Mouse (Mus musculus): ENCODE measurements around the gene Rlbp1. TPM values are rescaled to one million over a fixed set of nuclear protein-coding genes. Genes with fewer than 3 reads are reported as not detected.

Gene Rlbp1
- total RNA-seq, 2 experiments from 2014 or later, result not detected

- DNase-seq, result no peak
These were observed 11.3 kb downstream of the Rlbp1 start for GRCm38 (mm10) chr7:79375594-79375993.

DNA sequence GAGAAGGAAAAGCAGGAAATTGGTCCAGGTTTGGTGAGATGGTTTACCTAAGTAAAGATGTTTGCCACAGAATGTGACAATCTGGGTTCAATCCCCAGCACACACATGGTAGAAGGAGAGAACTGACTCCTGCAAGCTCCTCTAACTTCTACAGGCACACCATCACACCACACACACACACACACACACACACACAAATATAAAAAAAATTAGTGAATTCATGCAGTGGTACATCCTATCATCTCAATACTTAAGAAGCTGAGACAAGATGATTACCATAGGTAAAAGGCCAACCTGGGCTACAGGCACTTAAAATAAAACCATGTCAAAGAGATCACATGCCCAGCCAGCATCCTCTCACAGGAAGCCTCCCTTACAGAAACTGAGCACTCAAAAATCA, 12.8 kb downstream of the Rlbp1 start:
- no peak for DNase-seq

GRCm38 (mm10) chr7:79371321-79371879, 15.4 kb downstream of the Rlbp1 start:
- DNase-seq, result peak; percentile 83

- DNase-seq, result no peak
These were observed 17.4 kb downstream of the Rlbp1 start for GRCm38 (mm10) chr7:79369416-79369815.

DNA sequence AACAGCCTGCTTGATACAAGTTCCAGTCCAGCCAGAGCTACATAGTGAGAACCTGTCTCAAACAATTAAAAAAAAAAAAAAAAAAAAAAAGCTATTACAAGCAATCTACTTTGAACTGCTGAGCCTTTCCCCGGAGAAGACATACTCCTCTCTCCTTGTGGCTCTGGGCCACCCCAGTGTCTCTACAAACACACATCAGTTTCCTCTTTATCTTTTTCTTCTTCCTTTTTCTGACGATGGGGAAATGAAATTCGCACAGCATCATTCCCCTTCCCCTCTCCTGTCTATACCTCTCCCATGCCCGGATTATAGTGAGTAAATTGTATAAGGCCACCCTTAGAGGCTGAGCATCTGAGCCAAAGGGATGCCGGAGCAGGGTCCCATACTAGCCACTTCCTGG, 18.2 kb downstream of the Rlbp1 start:
- no peak for DNase-seq

GRCm38 (mm10) chr7:79363370-79364043, 23.3 kb downstream of the Rlbp1 start:
- DNase-seq, result peak; percentile 69

DNA sequence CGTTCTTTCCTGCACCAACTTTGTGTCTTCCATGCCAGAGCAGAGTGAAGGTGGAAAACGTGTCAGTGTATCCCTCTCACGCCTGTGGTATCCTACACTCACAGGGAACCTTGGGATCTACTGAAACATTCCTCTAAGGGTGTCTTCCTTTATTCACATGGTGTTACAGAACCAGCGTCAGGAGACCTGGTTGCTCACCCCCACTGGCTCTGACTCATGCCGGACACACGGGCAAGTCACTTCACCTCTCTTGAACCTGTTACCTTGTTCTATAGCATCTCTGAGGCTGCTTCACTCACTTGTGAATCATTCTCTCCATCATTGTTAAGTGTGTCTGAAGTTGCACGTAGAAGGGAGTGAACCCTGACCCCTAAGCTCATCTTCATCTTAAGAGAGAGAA, 24.0 kb downstream of the Rlbp1 start:
- no peak for DNase-seq

DNA sequence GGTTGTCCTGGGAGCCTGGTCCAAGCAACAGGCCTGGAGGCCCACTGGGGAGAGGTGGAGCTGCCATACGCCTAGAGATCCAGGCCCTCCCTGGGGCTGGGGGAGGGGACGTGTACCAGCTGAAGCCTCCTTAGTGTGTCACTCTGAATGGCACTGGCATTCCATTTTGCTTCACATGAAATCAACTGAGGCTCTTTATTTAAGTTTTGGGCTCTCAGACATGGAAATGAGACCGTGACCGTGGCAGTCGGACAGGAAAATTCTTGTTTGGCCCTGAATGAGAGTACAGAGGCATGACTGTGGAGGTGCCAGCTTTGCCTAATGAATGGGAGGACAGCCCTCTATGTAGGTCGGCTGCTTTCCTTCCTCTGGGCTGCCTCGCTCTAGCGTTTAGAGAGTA, 24.6 kb downstream of the Rlbp1 start:
- DNase-seq, result no peak

DNA sequence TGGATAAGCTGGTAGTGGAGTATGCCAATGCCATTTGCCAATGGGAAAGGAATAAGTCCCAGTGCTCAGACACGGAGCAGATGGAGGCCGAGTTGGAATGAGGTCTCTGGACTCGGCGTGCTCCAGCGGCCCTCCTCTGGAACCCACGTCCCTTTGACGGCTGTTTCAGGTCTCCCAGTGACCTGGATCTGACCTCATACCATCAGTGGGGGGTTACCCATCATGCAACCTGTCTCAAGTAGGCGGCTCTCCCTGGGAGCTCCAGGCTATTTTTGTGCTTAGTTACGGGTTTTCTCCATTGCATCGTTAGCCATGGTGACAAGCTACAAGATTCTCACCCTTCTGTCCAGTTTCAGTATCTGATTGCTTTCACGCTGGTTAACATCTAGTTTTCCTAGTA, 26.8 kb downstream of the Rlbp1 start:
- peak; percentile 26 for DNase-seq

DNA sequence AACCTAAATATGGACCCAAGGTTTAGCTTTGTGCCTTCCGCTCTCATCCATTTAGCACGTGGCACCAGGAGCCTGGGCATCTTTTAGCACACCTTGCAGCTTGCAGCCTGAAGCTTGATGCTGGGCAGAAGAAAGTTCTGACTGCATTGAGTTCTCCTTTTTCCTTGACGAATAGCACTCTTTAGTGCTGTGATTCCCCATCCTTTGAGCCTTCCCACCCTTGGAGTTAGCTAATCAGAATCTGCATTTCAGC, 27.7 kb downstream of the Rlbp1 start:
- no peak for DNase-seq

- peak; percentile 72 for DNase-seq
These were observed 28.3 kb downstream of the Rlbp1 start for GRCm38 (mm10) chr7:79358350-79359182.

- peak; percentile 85 for DNase-seq
These were observed 37.0 kb downstream of the Rlbp1 start for GRCm38 (mm10) chr7:79349738-79350386.

- no peak for DNase-seq
These were observed 38.0 kb downstream of the Rlbp1 start for GRCm38 (mm10) chr7:79348816-79349215.

DNA sequence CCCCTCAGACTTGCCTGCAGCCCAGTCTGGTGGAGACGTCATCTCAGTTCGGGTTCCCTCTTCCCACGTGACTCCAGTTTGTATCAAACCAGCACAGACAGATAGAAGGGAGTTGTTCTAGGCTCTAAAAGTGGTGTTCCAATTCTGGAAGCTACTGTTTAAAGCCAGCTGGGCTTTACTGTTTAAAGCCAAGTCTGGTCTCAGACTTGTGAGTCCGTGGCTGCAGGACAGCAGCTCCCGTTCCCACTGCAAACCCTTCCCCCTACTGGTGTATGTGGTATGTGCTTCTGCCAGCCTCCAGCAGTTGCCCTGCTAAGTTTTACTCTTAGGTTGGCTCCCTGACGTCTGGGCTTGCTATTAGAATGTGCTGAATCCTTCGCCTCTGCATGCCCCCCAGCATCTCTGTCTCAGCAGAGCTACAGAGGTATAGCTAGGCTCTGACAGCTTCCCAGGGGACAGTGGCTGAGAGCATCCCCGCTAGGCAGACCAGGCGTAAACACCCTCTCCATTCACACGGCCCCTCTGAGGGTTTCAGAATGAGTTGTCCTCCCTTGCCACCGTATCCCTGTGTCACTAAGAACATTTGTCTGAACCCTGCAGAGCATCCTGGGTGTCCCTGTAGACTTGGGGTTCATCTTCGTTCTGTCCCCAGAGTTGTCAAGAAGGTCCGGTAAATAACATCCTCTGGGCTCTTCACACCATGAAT, 39.6 kb downstream of the Rlbp1 start:
- DNase-seq, result no peak

GRCm38 (mm10) chr7:79346555-79347075, 40.2 kb downstream of the Rlbp1 start:
- no peak for DNase-seq

GRCm38 (mm10) chr7:79345902-79346301, 40.9 kb downstream of the Rlbp1 start:
- DNase-seq, result peak; percentile 76

GRCm38 (mm10) chr7:79336362-79336910, 50.4 kb downstream of the Rlbp1 start:
- DNase-seq, result no peak

- no peak for DNase-seq
These were observed 53.4 kb downstream of the Rlbp1 start for GRCm38 (mm10) chr7:79333419-79333818.

DNA sequence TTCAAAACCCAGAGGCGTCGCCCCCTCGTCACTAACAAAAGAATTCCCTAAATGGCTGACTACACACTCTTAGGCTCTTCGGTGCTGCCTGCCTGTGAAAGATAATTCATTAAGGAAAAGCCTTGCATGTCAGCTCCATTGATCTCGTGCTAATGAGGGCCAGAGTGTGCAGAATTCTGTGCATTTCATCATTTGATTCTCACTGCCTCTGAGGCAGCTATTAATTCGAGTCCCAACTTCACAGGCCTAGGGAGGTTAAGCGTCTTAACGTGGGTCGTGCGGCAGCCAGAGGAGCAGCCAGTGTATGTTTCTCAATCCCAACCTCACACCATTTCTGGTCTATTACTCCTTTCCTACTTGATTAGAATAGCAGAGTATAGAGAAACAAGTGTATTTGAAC, 55.7 kb downstream of the Rlbp1 start:
- no peak for DNase-seq

DNA sequence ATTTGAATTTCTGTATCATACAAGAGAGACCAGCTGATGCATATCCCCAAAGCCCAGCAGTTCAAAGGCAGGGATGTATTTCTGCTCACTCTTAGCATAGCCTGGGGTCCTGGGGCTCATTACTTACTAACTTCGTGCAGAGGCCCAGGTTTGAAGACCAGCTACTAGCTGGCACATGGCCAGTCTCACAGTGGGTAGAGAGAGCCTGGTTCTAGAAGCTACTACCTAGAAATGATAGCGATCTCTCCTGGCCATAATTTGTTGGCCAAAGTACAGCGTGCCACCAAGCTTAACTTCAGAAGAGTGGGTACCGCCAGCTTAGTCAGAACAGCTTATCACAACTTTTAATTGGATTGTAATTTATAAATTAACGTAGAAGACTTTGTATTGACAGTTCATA, 58.1 kb downstream of the Rlbp1 start:
- DNase-seq, result no peak
